Mouse (Mus musculus) left cerebral cortex, postnatal 10 days (tissue): ENCODE results near the gene Cpm. TPM values are rescaled to one million over a fixed set of nuclear protein-coding genes. Genes with fewer than 3 reads are reported as not detected.
"Not testable (repeated sequence)": the region's sequence is repeated elsewhere in the genome, so short reads cannot be mapped to it uniquely, and the experiment has no call there.

ENCODE experiments used
- DNase-seq, 2 experiments: peaks; one replicate each; pipeline ENCODE4 v3.0.0; 2021 to 2022; ENCODE audit warnings: low spot score in 2 of 2, mixed read lengths in 1 of 2; ENCODE audit errors: extremely low spot score in 1 of 2
- intact Hi-C: fragments of 180-260 bp; cut with DNase I; formaldehyde crosslinking; loops from one replicate; pipeline ENCODE4 v1.15.1; 2025
- total RNA-seq, 2 experiments: library from RNA; stranded (reverse); gene quantifications; 2 replicates each; pipeline ENCODE4 v1.2.3; 2021

Cpm gene
- total RNA-seq, 2 experiments from 2014 or later, result 2.0 to 3.3 TPM

DNA sequence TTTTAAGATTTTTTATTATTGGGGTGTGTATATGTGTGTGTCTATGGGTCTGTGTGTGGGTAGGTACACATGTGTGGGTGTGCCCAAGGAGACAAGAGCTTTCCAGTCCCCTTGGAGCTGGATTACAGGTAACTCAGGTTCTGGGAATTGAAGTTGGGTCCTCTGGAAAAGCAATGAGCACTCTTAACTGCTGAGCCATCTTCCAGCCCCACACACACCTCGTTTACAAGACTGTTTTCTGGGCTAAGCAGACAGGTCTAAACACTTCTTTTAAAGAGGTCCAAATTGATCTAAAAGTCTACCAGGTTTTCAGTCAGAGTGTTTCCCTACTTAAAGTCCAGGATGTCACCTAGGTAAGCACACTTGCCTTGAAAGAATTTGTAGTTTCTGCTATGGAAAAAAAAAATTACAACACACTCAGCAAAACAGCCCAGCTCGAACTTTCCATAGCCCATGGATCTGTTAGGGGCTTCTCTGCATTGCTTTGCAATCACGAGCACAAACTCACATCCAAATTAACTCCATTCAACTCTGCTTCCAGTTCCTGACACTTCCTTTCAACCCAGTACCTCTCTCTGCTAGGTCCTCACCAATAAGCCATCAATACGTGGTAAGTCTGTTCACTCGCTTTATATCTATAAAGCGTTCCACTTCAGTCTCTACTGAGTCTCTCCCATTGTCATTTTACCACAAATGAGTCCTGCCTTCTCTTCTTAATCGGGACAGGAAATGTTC, 36.8 kb upstream of the Cpm start:
- intact Hi-C loops, result no loop called here
- DNase-seq, result no peak

DNA sequence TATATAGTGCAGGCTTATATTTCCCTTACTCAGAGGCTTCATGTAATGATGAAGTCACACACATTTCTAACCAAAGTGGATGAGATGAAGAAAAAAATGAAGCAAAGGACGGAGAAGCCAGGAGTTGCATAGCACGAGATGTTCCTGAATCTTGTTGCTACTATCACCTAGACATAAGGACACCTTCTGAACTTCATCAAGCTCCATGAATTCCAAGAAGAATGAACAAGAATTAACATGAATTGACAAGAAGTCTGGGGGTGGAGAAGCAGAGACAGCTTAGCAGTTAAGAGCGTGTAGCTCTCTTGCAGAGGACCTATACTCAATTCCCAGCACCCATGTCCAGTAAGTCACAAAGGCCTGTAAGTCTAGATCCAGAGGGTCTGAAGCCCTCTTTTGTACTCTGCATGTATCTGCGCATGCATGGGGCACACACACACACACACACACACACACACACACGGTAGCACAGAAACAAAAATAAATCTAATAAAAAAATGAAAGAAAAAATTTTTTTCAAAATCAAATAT, 36.2 kb upstream of the Cpm start:
- intact Hi-C loops, result no loop called here
- DNase-seq, result no peak

DNA sequence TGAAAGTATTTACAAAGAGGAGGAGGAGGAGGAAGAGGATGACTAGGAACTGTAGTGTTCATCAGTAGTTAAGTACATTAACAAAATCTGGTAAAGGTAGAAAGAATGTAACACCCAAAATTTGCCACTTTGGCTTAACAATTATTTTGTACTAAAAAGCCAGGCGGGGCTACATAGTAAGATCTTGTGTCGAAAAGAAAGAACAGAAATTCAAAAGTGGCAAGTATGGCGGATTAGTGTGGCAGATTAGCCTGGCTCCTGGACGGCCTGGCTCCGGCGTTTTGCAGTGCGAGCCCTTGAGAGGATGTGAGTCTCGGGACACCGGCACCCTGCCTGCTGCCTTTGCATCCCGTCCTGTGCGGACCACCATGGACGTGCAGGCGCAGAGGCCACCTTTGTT, 35.4 kb upstream of the Cpm start:
- intact Hi-C loops, result no loop called here
- no peak for DNase-seq

GRCm38 (mm10) chr10:117594291-117594850, 34.9 kb upstream of the Cpm start:
- DNase-seq, result no peak
- intact Hi-C loops, result no loop called here

DNA sequence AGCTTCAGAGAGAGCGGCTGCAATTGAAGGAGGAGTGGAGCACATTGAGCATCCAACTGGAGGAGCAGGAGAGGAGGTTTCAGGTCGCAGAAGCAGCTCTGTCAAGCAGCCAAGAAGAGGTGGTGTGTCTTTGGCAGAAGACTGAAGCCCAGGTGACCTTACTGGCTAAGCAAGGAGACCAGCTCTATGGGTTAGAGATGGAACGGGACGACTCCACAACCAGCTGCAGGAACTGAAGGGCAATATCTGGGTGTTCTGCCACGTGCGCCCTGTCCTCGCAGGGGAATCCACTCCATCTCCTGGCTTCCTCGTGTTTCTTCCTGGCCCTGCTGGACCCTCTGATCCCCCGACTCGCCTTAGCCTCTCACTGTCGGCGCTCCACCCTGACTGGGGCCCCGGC, 34.4 kb upstream of the Cpm start:
- no peak for DNase-seq
- intact Hi-C loops, result no loop called here

GRCm38 (mm10) chr10:117595442-117596164, 33.7 kb upstream of the Cpm start:
- DNase-seq, result no peak
- intact Hi-C loops, result no loop called here

- intact Hi-C loops, result no loop called here
- DNase-seq, result no peak
Measured at GRCm38 (mm10) chr10:117596165-117596735, 33.0 kb upstream of the Cpm start.

DNA sequence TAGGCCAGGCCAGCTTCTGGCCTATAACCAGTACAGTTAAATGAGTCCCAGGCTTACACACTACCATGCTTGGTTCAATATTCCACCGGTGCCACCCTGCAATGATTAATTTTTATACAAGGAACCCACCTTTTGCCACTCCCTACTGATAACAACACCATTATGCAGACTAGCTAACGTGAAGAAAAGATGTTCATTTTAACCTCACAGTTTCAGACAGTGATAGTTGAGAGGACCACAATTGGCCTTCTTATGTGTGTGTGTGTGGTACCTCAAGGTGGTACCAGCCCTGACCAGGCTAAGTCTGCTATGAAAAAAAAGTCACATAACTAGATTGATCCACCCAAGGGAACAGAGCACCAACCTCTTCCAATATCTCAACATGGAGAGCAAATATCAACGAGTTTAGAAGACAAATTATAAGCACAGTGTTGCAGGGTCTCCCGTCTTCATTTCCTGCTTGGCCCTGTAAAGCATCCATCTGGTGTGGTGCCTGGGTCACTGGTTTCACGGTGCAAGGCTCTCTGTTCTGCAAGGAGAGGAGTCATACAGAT, 32.5 kb upstream of the Cpm start:
- DNase-seq, result no peak
- intact Hi-C loops, result no loop called here

GRCm38 (mm10) chr10:117597371-117598265, 31.7 kb upstream of the Cpm start:
- intact Hi-C loops, DNase-seq: not testable (repeated sequence)

GRCm38 (mm10) chr10:117598266-117598950, 30.9 kb upstream of the Cpm start:
- intact Hi-C loops, result no loop called here
- DNase-seq, result no peak

DNA sequence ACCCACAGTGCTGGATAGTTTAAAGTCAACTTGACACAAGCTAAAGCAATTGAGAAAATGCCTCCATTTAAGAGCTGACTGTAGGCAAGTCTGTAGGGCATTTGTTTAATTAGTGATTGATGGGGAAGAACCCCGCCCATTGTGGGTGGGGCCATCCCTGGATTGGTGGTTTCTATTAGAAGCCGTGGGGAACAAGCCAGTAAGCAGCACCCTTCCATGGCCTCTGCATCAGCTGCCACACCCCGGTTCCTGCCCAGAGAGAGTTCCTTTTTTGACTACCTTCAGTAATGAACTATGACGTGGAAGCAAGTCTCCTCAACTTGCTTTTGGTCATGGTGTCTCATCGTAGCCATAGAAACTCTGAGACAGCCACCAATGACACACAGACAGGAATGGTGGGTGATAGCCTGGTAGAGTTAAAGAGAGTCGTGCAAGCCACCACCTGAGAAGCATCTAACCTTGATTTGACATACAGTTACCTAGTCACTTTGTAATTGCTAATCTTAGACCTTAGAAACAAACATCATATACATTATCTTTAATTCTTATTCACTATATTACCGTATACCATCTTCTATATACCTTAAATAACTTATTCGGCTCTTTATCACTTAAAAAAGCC, 30.2 kb upstream of the Cpm start:
- DNase-seq, intact Hi-C loops: not testable (repeated sequence)

DNA sequence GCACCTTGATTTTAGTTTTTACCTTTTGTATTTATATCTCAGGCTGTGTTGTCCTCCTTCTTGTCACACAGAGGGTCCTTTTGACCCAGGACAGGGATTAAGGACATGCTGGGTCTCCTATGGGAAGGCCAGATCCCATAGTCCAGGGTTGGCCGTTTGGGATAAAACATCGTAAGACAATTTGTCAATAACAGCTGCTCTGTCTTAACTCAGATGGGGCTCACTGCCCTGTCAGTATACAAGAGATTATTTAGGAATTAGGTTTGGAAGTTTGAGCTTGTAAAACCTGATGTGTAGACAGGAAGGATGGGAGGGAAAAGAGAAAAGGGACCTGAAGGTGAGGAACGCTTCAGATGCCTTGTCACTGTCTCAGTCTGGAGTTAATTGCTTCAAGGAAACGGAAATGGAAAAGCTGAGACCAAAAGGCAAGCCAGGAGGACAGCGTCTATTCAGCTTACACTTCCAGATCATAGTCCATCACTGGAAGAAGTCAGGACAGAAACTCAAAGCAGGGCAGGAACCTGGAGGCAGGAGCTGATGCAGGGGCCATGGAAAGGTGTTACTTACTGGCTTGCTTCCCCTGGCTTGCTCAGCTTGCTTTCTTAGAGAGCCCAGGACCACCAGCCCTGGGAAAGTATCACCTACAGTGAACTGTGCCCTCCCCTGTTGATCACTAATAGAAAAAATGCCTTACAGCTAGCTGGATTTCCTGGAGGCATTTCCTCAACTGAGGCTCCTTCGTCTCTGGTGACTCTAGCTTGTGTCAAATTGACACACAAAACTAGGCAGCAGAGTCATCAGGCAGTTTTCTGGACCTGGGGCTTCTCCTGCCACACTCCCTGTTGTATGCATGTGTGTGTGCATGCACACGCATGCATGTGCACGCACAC, 27.9 kb upstream of the Cpm start:
- intact Hi-C loops, result no loop called here

GRCm38 (mm10) chr10:117602325-117603129, 26.8 kb upstream of the Cpm start:
- DNase-seq, result no peak
- intact Hi-C loops, result no loop called here

More for the DNA sequence above, 27.9 kb upstream of the Cpm start:
- DNase-seq, result no peak

- DNase-seq, result no peak
- intact Hi-C loops, result no loop called here
Measured at GRCm38 (mm10) chr10:117603130-117603833, 26.0 kb upstream of the Cpm start.
